Mouse (Mus musculus): ENCODE measurements around the gene G6pc3. TPM values are rescaled to one million over a fixed set of nuclear protein-coding genes. Genes with fewer than 3 reads are reported as not detected.
A peak's percentile ranks its signal among the peaks of the same experiment; 100 is the strongest.

The G6pc3 gene
- polyA plus RNA-seq, 1 experiment from 2014 or later: 30.0 TPM

GRCm38 (mm10) chr11:102198245-102198644 is 8.8 kb downstream of the G6pc3 start:
- H3K4me1 ChIP-seq (ENCODE audit: control insufficient read depth, insufficient read depth, low read length): no peaks in the 10 kb centered on the region
- WGBS: 64% methylated on average over 6 of the region's 6 CpGs
- no peak overlapping the region for H3K9ac ChIP-seq (ENCODE audit: low read length)
- DNase-seq (ENCODE audit: low spot score) (no peak), ATAC-seq (ENCODE audit: insufficient read depth, low FRiP score, low TSS enrichment) (no peak)
- H3K27me3 ChIP-seq (ENCODE audit: control insufficient read depth, insufficient read depth, low read length): no peaks in the 10 kb centered on the region
- H3K9me3 ChIP-seq (ENCODE audit: control insufficient read depth, low read length): no peaks in the 10 kb centered on the region
- H3K36me3 ChIP-seq (ENCODE audit: control insufficient read depth, insufficient read depth, low read length): peaks cover 17% of the 10 kb centered on the region
- H3K4me2 ChIP-seq (ENCODE audit: low read depth): no peak overlapping the region
- H3K4me3 ChIP-seq (ENCODE audit: low read depth, low read length): no peak overlapping the region
- no peak overlapping the region for H3K27ac ChIP-seq (ENCODE audit: low read depth, low read length)

GRCm38 (mm10) chr11:102199856-102200255 is 10.4 kb downstream of the G6pc3 start:
- Histone ChIP-seq H3K4me1 (ENCODE audit: control insufficient read depth, insufficient read depth, low read length) (no peaks in the 10 kb centered on the region), H3K9me3 (ENCODE audit: control insufficient read depth, low read length) (no peaks in the 10 kb centered on the region), H3K4me3 (ENCODE audit: low read depth, low read length) (no peak overlapping the region), H3K27me3 (ENCODE audit: control insufficient read depth, insufficient read depth, low read length) (no peaks in the 10 kb centered on the region), H3K36me3 (ENCODE audit: control insufficient read depth, insufficient read depth, low read length) (peaks cover 14% of the 10 kb centered on the region), H3K9ac (ENCODE audit: low read length) (no peak overlapping the region; the same call in 1 of the 2 replicates), H3K27ac (ENCODE audit: low read depth, low read length) (no peak overlapping the region), H3K4me2 (ENCODE audit: low read depth) (no peak overlapping the region)
- 72% methylated on average over 9 of the region's 9 CpGs for WGBS
- ATAC-seq (ENCODE audit: insufficient read depth, low FRiP score, low TSS enrichment) (no peak), DNase-seq (ENCODE audit: low spot score) (no peak)

DNA sequence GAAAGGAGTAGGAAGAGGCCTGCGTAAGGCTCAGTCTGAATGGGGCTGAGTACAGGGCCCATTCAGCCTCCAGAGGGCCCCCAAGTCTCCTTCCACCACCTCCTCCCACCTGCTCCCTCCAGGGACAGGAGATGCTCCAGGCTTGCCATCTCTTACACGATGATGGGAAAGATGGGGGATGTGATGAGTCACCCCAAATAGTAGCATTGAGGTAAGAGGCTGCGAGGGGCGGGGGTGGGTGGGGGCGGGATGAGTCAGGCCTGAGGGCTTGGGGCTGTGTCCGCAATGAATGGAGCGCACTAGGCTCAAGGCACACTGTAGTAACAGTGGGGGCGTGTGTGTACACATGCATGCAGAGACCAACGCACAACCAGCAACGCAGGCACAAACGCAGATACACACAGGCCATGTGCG is 12.0 kb downstream of the G6pc3 start:
- H3K4me2 ChIP-seq (ENCODE audit: low read depth): no peak overlapping the region
- H3K27ac ChIP-seq (ENCODE audit: low read depth, low read length): no peak overlapping the region
- ATAC-seq (ENCODE audit: insufficient read depth, low FRiP score, low TSS enrichment): no peak
- no peaks in the 10 kb centered on the region for H3K27me3 ChIP-seq (ENCODE audit: control insufficient read depth, insufficient read depth, low read length)
- WGBS: 85% methylated on average over 12 of the region's 12 CpGs
- no peak for DNase-seq (ENCODE audit: low spot score)
- no peak overlapping the region for H3K9ac ChIP-seq (ENCODE audit: low read length)
- H3K4me3 ChIP-seq (ENCODE audit: low read depth, low read length): no peak overlapping the region
- H3K4me1 ChIP-seq (ENCODE audit: control insufficient read depth, insufficient read depth, low read length): no peaks in the 10 kb centered on the region
- peaks cover 15% of the 10 kb centered on the region for H3K36me3 ChIP-seq (ENCODE audit: control insufficient read depth, insufficient read depth, low read length)
- no peaks in the 10 kb centered on the region for H3K9me3 ChIP-seq (ENCODE audit: control insufficient read depth, low read length)

DNA sequence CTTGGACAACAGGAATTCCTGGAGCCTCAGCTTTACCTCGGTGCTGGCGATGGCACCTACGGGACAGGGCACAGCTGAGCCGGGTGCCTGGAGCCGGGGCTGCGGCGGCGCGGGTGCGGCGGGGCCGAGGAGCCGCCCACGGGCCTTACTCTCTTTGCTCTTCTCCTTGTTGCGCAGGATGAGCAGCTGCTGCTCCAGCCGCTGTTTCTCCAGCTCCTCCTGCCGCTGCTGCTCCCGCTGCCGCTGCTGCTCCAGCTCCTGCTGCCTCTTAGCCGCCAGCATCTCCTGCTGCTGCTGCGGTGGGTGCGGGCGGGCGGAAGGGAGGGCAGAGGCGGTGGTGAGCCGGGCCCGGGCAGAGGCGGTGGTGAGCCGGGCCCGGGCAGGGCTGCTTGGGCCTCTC is 17.1 kb downstream of the G6pc3 start:
- 0 out of 2 replicates have a peak overlapping the region, but pooled peaks have one; percentile 10 for H3K27ac ChIP-seq (ENCODE audit: low read depth, low read length)
- 62% methylated on average over 30 of the region's 30 CpGs for WGBS
- no peak overlapping the region for H3K4me2 ChIP-seq (ENCODE audit: low read depth)
- H3K27me3 ChIP-seq (ENCODE audit: control insufficient read depth, insufficient read depth, low read length): no peaks in the 10 kb centered on the region
- no peaks in the 10 kb centered on the region for H3K9me3 ChIP-seq (ENCODE audit: control insufficient read depth, low read length)
- no peak for DNase-seq (ENCODE audit: low spot score)
- ATAC-seq (ENCODE audit: insufficient read depth, low FRiP score, low TSS enrichment): no peak
- peaks cover 9% of the 10 kb centered on the region for H3K36me3 ChIP-seq (ENCODE audit: control insufficient read depth, insufficient read depth, low read length)
- no peak overlapping the region for H3K4me3 ChIP-seq (ENCODE audit: low read depth, low read length)
- H3K4me1 ChIP-seq (ENCODE audit: control insufficient read depth, insufficient read depth, low read length): peaks cover 23% of the 10 kb centered on the region
- H3K9ac ChIP-seq (ENCODE audit: low read length): no peak overlapping the region

DNA sequence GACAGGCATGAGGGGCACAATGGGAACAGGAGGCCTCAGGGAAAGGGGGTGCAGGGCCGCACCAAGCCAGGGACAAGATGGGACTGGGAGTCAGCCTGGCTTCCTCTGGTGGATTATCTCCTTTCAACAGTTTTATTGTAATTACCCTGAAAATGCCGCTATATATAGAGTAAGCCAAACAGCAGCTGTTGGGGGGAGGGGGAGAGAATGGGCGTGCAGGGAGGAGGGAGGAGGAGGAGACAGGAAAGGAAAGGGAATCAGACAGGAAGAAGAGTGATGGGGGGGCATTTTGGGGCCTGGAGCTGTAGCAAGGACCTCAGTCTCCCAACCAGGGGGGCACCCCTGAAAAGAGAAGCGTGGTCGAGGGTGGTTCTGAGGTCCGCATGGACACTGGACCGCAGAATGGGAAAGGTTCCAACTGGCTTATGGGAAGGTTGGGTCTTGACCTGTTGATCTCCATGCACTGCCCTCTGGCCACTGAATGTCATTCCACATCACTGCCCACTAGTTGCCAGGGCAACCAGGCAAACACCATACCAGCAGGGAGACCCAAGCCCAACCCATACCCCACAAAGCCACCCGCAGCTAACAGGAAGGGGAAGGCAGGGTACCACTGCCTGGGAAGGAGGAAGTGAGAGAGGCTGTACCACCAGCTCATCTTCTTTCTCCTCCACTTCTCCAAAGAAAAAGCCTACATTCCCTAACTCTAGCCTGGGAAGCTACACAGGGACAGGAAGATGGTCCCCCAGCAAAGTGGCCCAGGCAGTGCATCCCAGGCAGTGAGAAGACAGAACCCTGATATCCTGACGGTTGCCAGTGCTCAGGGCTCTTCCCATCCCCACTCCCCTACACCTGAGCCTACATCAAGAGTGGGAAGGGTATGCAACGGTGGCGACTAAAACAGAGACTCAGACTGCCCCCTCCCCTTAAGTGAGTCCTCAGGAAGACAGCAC is 18.7 kb downstream of the G6pc3 start:
- Histone ChIP-seq H3K36me3 (ENCODE audit: control insufficient read depth, insufficient read depth, low read length) (peaks cover 7% of the 10 kb centered on the region), H3K4me3 (ENCODE audit: low read depth, low read length) (no peak overlapping the region), H3K4me1 (ENCODE audit: control insufficient read depth, insufficient read depth, low read length) (peaks cover 31% of the 10 kb centered on the region), H3K4me2 (ENCODE audit: low read depth) (no peak overlapping the region), H3K27ac (ENCODE audit: low read depth, low read length) (no peak overlapping the region), H3K9me3 (ENCODE audit: control insufficient read depth, low read length) (no peaks in the 10 kb centered on the region), H3K9ac (ENCODE audit: low read length) (no peak overlapping the region; the same call in 1 of the 2 replicates), H3K27me3 (ENCODE audit: control insufficient read depth, insufficient read depth, low read length) (no peaks in the 10 kb centered on the region)
- ATAC-seq (ENCODE audit: insufficient read depth, low FRiP score, low TSS enrichment) (no peak), DNase-seq (ENCODE audit: low spot score) (no peak)
- WGBS: 39% methylated on average over 11 of the region's 11 CpGs

- H3K4me1 ChIP-seq (ENCODE audit: control insufficient read depth, insufficient read depth, low read length): peaks cover 31% of the 10 kb centered on the region
- H3K27me3 ChIP-seq (ENCODE audit: control insufficient read depth, insufficient read depth, low read length): no peaks in the 10 kb centered on the region
- no peak overlapping the region for H3K4me3 ChIP-seq (ENCODE audit: low read depth, low read length)
- H3K9ac ChIP-seq (ENCODE audit: low read length): no peak overlapping the region
- H3K9me3 ChIP-seq (ENCODE audit: control insufficient read depth, low read length): no peaks in the 10 kb centered on the region
- H3K27ac ChIP-seq (ENCODE audit: low read depth, low read length): no peak overlapping the region
- ATAC-seq (ENCODE audit: insufficient read depth, low FRiP score, low TSS enrichment) (no peak), DNase-seq (ENCODE audit: low spot score) (no peak)
- peaks cover 7% of the 10 kb centered on the region for H3K36me3 ChIP-seq (ENCODE audit: control insufficient read depth, insufficient read depth, low read length)
- WGBS: 53% methylated on average over 4 of the region's 4 CpGs
- no peak overlapping the region for H3K4me2 ChIP-seq (ENCODE audit: low read depth)
Measured at GRCm38 (mm10) chr11:102208846-102209245, 19.4 kb downstream of the G6pc3 start.

DNA sequence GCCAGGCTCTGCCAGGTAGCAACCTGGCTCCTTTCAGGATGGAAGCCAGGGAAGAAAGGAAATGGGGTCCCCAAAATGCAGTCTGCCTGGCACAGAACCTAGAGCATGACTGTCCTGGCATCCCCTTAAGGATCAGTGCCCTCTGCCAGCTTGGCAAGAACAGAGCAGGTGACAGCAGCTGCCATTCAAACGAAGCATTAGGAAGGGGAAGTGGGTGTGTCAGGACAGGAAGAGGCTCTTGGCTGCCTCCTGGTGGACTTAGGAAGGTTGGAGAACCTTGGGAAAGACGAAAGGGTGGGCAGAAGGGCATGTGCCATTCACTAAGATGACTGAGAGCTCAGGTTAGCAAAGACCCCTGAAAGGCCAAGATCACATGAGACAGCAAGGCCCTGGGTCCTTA is 20.3 kb downstream of the G6pc3 start:
- no peak overlapping the region for H3K27ac ChIP-seq (ENCODE audit: low read depth, low read length)
- 32% methylated on average over 2 of the region's 2 CpGs for WGBS
- no peak overlapping the region for H3K9ac ChIP-seq (ENCODE audit: low read length)
- ATAC-seq (ENCODE audit: insufficient read depth, low FRiP score, low TSS enrichment) (no peak), DNase-seq (ENCODE audit: low spot score) (no peak)
- H3K9me3 ChIP-seq (ENCODE audit: control insufficient read depth, low read length): no peaks in the 10 kb centered on the region
- H3K4me1 ChIP-seq (ENCODE audit: control insufficient read depth, insufficient read depth, low read length): peaks cover 33% of the 10 kb centered on the region
- no peak overlapping the region for H3K4me3 ChIP-seq (ENCODE audit: low read depth, low read length)
- H3K4me2 ChIP-seq (ENCODE audit: low read depth): no peak overlapping the region
- H3K36me3 ChIP-seq (ENCODE audit: control insufficient read depth, insufficient read depth, low read length): peaks cover 7% of the 10 kb centered on the region
- H3K27me3 ChIP-seq (ENCODE audit: control insufficient read depth, insufficient read depth, low read length): no peaks in the 10 kb centered on the region

DNA sequence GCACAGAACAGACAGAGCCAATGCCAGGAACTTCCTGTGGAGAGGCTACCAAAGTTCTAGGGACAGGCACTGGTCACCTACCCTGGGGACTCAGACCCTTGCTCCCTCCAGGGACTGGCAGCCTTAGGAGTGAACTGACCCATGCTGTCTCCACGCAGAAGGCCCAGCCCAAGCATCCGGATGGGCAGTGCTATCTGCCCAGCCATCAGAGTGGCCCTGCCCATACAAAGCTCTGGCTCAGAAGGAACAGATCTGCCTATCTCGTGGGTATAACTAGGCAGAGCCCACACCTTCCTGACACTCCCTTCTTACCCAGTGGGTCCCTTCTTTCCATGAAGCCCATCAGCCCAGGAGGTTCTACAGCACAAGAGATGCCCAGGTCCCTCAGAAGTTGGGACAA is 20.8 kb downstream of the G6pc3 start:
- Histone ChIP-seq H3K9ac (ENCODE audit: low read length) (no peak overlapping the region), H3K4me1 (ENCODE audit: control insufficient read depth, insufficient read depth, low read length) (peaks cover 34% of the 10 kb centered on the region), H3K27me3 (ENCODE audit: control insufficient read depth, insufficient read depth, low read length) (no peaks in the 10 kb centered on the region), H3K36me3 (ENCODE audit: control insufficient read depth, insufficient read depth, low read length) (peaks cover 7% of the 10 kb centered on the region), H3K27ac (ENCODE audit: low read depth, low read length) (no peak overlapping the region), H3K9me3 (ENCODE audit: control insufficient read depth, low read length) (no peaks in the 10 kb centered on the region), H3K4me3 (ENCODE audit: low read depth, low read length) (no peak overlapping the region), H3K4me2 (ENCODE audit: low read depth) (no peak overlapping the region)
- DNase-seq (ENCODE audit: low spot score): no peak
- WGBS: 68% methylated on average over 3 of the region's 3 CpGs
- no peak for ATAC-seq (ENCODE audit: insufficient read depth, low FRiP score, low TSS enrichment)

DNA sequence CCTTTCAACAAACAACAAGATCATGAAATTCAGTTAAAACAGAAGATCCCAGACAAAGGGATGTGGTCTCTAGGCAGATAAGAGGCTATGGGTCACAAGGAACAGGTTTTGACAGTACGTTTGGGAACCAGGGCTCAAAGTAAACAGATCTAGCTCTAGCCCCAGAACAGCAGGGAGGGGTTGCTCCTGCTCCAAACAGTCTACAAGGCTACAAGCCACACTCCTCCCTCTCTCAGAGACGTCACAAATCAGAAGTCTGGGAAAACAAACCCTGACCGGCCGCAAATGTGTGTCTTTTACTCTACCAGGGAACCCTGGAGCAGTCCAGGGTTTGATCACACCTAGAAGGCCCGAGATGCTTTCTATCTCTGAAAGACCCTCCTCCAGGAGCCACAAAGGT is 21.6 kb downstream of the G6pc3 start:
- peaks cover 38% of the 10 kb centered on the region for H3K4me1 ChIP-seq (ENCODE audit: control insufficient read depth, insufficient read depth, low read length)
- 46% methylated on average over 5 of the region's 5 CpGs for WGBS

More for the DNA sequence above, 21.6 kb downstream of the G6pc3 start:
- Histone ChIP-seq H3K27me3 (ENCODE audit: control insufficient read depth, insufficient read depth, low read length) (no peaks in the 10 kb centered on the region), H3K9me3 (ENCODE audit: control insufficient read depth, low read length) (no peaks in the 10 kb centered on the region), H3K36me3 (ENCODE audit: control insufficient read depth, insufficient read depth, low read length) (peaks cover 7% of the 10 kb centered on the region), H3K4me2 (ENCODE audit: low read depth) (no peak overlapping the region), H3K9ac (ENCODE audit: low read length) (no peak overlapping the region), H3K27ac (ENCODE audit: low read depth, low read length) (no peak overlapping the region), H3K4me3 (ENCODE audit: low read depth, low read length) (no peak overlapping the region)
- DNase-seq (ENCODE audit: low spot score) (no peak), ATAC-seq (ENCODE audit: insufficient read depth, low FRiP score, low TSS enrichment) (no peak)
